Mouse (Mus musculus) MEL (cell line): ENCODE measurements around the gene Reln. TPM values are rescaled to one million over a fixed set of nuclear protein-coding genes. Genes with fewer than 3 reads are reported as not detected.

Experiments
- DNase-seq: peaks from one replicate; pipeline ENCODE4 v3.0.0; 2011; ENCODE audit warnings: low read depth, low spot score
- H3K27ac ChIP-seq: 2 replicates; pipeline ENCODE4 v1.5.1; 2012; ENCODE audit warnings: low read depth, mild to moderate bottlenecking, control low read depth, low read length, moderate library complexity; ENCODE audit not compliant: control insufficient read depth
- H3K27me3 ChIP-seq, 2 experiments: fragments of 150-350 bp in 1 of 2; sonication (generic) in 1 of 2; 2 replicates each; pipeline ENCODE4 v1.6.1; 2012; ENCODE audit warnings: low read length in 2 of 2, mild to moderate bottlenecking in 2 of 2, improper control_type of control experiment in 1 of 2, moderate library complexity in 1 of 2; ENCODE audit not compliant: insufficient read depth in 2 of 2, control insufficient read depth in 1 of 2
- H3K36me3 ChIP-seq, 2 experiments: 2 replicates each; pipeline ENCODE4 v1.6.1; 2012 to 2014; ENCODE audit warnings: low read length in 2 of 2, improper control_type of control experiment in 1 of 2, inconsistent platforms in 1 of 2, mild to moderate bottlenecking in 1 of 2; ENCODE audit not compliant: insufficient read depth in 2 of 2, control insufficient read depth in 1 of 2
- H3K4me1 ChIP-seq, 2 experiments: fragments of 150-350 bp in 1 of 2; sonication (generic) in 1 of 2; 2 replicates each; pipeline ENCODE4 v1.6.1; 2012; ENCODE audit warnings: low read length in 2 of 2, improper control_type of control experiment in 1 of 2, mild to moderate bottlenecking in 1 of 2; ENCODE audit not compliant: insufficient read depth in 2 of 2, control insufficient read depth in 1 of 2
- H3K4me3 ChIP-seq, 2 experiments: fragments of 150-350 bp in 1 of 2; sonication (generic) in 1 of 2; 2 replicates each; pipeline ENCODE4 v1.5.1; 2012; ENCODE audit warnings: low read depth in 2 of 2, low read length in 2 of 2, mild to moderate bottlenecking in 2 of 2, moderate library complexity in 2 of 2, control low read depth in 1 of 2, improper control_type of control experiment in 1 of 2; ENCODE audit not compliant: control insufficient read depth in 1 of 2, insufficient read depth in 1 of 2
- H3K79me2 ChIP-seq: 2 replicates; pipeline ENCODE4 v1.6.1; 2012; ENCODE audit warnings: mild to moderate bottlenecking, low read length, moderate library complexity; ENCODE audit not compliant: control insufficient read depth, poor library complexity, insufficient read depth
- H3K9ac ChIP-seq: 2 replicates; pipeline ENCODE4 v1.6.1; 2012; ENCODE audit warnings: low read depth, mild to moderate bottlenecking, control low read depth, low read length, moderate library complexity; ENCODE audit not compliant: control insufficient read depth, poor library complexity, severe bottlenecking
- H3K9me3 ChIP-seq: fragments of 150-350 bp; sonication (generic); replicated peaks from 2 replicates; pipeline ENCODE4 v1.6.1; 2012; ENCODE audit warnings: mild to moderate bottlenecking, low read length, improper control_type of control experiment, moderate library complexity; ENCODE audit not compliant: insufficient read depth
- ELF1 ChIP-seq: IDR thresholded peaks from 2 replicates; pipeline ENCODE4 v1.6.1; 2014; ENCODE audit warnings: low read depth, mild to moderate bottlenecking, inconsistent platforms, low read length, improper control_type of control experiment, moderate library complexity
- EP300 ChIP-seq, 2 experiments: IDR thresholded peaks; 2 replicates each; pipeline ENCODE4 v1.6.1; 2011; ENCODE audit warnings: improper control_type of control experiment in 2 of 2, low read length in 2 of 2, low read depth in 1 of 2, mild to moderate bottlenecking in 1 of 2
- ETS1 ChIP-seq: IDR thresholded peaks from 2 replicates; pipeline ENCODE4 v1.6.1; 2012; ENCODE audit warnings: low read depth, mild to moderate bottlenecking, inconsistent platforms, low read length, improper control_type of control experiment, moderate library complexity
- JUND ChIP-seq: IDR thresholded peaks from 2 replicates; pipeline ENCODE4 v1.6.1; 2011; ENCODE audit warnings: low read depth, mild to moderate bottlenecking, improper control_type of control experiment, low read length
- MAFK ChIP-seq: IDR thresholded peaks from 2 replicates; pipeline ENCODE4 v1.6.1; 2011; ENCODE audit warnings: low read depth, mild to moderate bottlenecking, low read length, improper control_type of control experiment, borderline replicate concordance
- MAX ChIP-seq: IDR thresholded peaks from 2 replicates; pipeline ENCODE4 v1.6.1; 2011; ENCODE audit warnings: low read length, improper control_type of control experiment
- MAZ ChIP-seq: IDR thresholded peaks from 2 replicates; pipeline ENCODE4 v1.6.1; 2012; ENCODE audit warnings: low read depth, mild to moderate bottlenecking, inconsistent platforms, low read length, improper control_type of control experiment
- MEF2A ChIP-seq: IDR thresholded peaks from 2 replicates; pipeline ENCODE4 v1.6.1; 2014; ENCODE audit warnings: low read depth, mild to moderate bottlenecking, inconsistent platforms, low read length, improper control_type of control experiment; ENCODE audit not compliant: poor library complexity, insufficient replicate concordance, severe bottlenecking; ENCODE audit errors: extremely low read depth
- MXI1 ChIP-seq: IDR thresholded peaks from 2 replicates; pipeline ENCODE4 v1.6.1; 2011; ENCODE audit warnings: mild to moderate bottlenecking, low read depth, low read length, improper control_type of control experiment
- MYB ChIP-seq: IDR thresholded peaks from 2 replicates; pipeline ENCODE4 v1.6.1; 2011; ENCODE audit warnings: mild to moderate bottlenecking, low read depth, low read length, improper control_type of control experiment
- MYC ChIP-seq: IDR thresholded peaks from 2 replicates; pipeline ENCODE4 v1.6.1; 2011; ENCODE audit warnings: low read depth, mild to moderate bottlenecking, low read length, improper control_type of control experiment, moderate library complexity
- NELFE ChIP-seq: IDR thresholded peaks from 2 replicates; pipeline ENCODE4 v1.6.1; 2011; ENCODE audit warnings: low read depth, low read length, improper control_type of control experiment
- NRF1 ChIP-seq: IDR thresholded peaks from 2 replicates; pipeline ENCODE4 v1.6.1; 2014; ENCODE audit warnings: low read depth, mild to moderate bottlenecking, inconsistent platforms, low read length, improper control_type of control experiment, moderate library complexity; ENCODE audit not compliant: poor library complexity, insufficient read depth, severe bottlenecking
- POLR2AphosphoS5 ChIP-seq: IDR thresholded peaks from 2 replicates; pipeline ENCODE4 v1.6.1; 2012; ENCODE audit warnings: low read depth, borderline replicate concordance, mild to moderate bottlenecking, inconsistent platforms, low read length, moderate library complexity, mixed read lengths
- RAD21 ChIP-seq: IDR thresholded peaks from 2 replicates; pipeline ENCODE4 v1.6.1; 2011; ENCODE audit warnings: mild to moderate bottlenecking, low read depth, low read length, improper control_type of control experiment
- RCOR1 ChIP-seq: IDR thresholded peaks from 2 replicates; pipeline ENCODE4 v1.6.1; 2012; ENCODE audit warnings: low read depth, mild to moderate bottlenecking, inconsistent platforms, low read length, improper control_type of control experiment
- SIN3A ChIP-seq: IDR thresholded peaks from 2 replicates; pipeline ENCODE4 v1.6.1; 2012; ENCODE audit warnings: low read length, improper control_type of control experiment, inconsistent platforms
- SMC3 ChIP-seq: IDR thresholded peaks from 2 replicates; pipeline ENCODE4 v1.6.1; 2011; ENCODE audit warnings: low read depth, low read length, improper control_type of control experiment
- TAL1 ChIP-seq: IDR thresholded peaks from 2 replicates; pipeline ENCODE4 v1.6.1; 2012; ENCODE audit warnings: mild to moderate bottlenecking, inconsistent platforms, low read length, moderate library complexity, mixed read lengths
- TBP ChIP-seq: IDR thresholded peaks from 2 replicates; pipeline ENCODE4 v1.8.0; 2011; ENCODE audit warnings: low read depth, low read length, improper control_type of control experiment
- TCF12 ChIP-seq: IDR thresholded peaks from 2 replicates; pipeline ENCODE4 v1.6.1; 2014; ENCODE audit warnings: low read depth, mild to moderate bottlenecking, inconsistent platforms, low read length, improper control_type of control experiment, moderate library complexity
- UBTF ChIP-seq: IDR thresholded peaks from 2 replicates; pipeline ENCODE4 v1.6.1; 2012; ENCODE audit warnings: low read depth, mild to moderate bottlenecking, inconsistent platforms, low read length, improper control_type of control experiment, moderate library complexity, borderline replicate concordance; ENCODE audit not compliant: insufficient read depth
- USF1 ChIP-seq: IDR thresholded peaks from 2 replicates; pipeline ENCODE4 v1.6.1; 2014; ENCODE audit warnings: low read depth, mild to moderate bottlenecking, inconsistent platforms, low read length, improper control_type of control experiment, moderate library complexity
- USF2 ChIP-seq, 2 experiments: IDR thresholded peaks; 2 replicates each; pipeline ENCODE4 v1.6.1; 2011 to 2012; ENCODE audit warnings: improper control_type of control experiment in 2 of 2, low read length in 2 of 2, borderline replicate concordance in 1 of 2, inconsistent platforms in 1 of 2, low read depth in 1 of 2, mild to moderate bottlenecking in 1 of 2; ENCODE audit not compliant: insufficient read depth in 1 of 2
- ZMIZ1 ChIP-seq: IDR thresholded peaks from 2 replicates; pipeline ENCODE4 v1.6.1; 2012; ENCODE audit warnings: low read depth, mild to moderate bottlenecking, inconsistent platforms, low read length, improper control_type of control experiment, moderate library complexity
- ZNF384 ChIP-seq: IDR thresholded peaks from 2 replicates; pipeline ENCODE4 v1.6.1; 2012; ENCODE audit warnings: low read depth, mild to moderate bottlenecking, inconsistent platforms, low read length, improper control_type of control experiment
- polyA plus RNA-seq, 2 experiments: library from polyadenylated mRNA; stranded (reverse) in 1 of 2; unstranded in 1 of 2; fragments of >175 nt in 1 of 2; fragments of >200 nt in 1 of 2; gene quantifications; 2 replicates each; pipeline versions ENCODE4 v1.2.1 to v1.2.4; 2012; ENCODE audit warnings: low replicate concordance in 2 of 2, low read depth in 1 of 2; ENCODE audit not compliant: insufficient read length in 2 of 2, insufficient read depth in 1 of 2, missing spikeins in 1 of 2
- total RNA-seq: library from RNA; depleted of rRNA; stranded (reverse); fragments of 300-350 nt; gene quantifications from 2 replicates; pipeline ENCODE4 v1.2.3, GENCODE M21; 2012

The Reln gene
- total and polyA plus RNA-seq, 3 experiments: not detected

DNA sequence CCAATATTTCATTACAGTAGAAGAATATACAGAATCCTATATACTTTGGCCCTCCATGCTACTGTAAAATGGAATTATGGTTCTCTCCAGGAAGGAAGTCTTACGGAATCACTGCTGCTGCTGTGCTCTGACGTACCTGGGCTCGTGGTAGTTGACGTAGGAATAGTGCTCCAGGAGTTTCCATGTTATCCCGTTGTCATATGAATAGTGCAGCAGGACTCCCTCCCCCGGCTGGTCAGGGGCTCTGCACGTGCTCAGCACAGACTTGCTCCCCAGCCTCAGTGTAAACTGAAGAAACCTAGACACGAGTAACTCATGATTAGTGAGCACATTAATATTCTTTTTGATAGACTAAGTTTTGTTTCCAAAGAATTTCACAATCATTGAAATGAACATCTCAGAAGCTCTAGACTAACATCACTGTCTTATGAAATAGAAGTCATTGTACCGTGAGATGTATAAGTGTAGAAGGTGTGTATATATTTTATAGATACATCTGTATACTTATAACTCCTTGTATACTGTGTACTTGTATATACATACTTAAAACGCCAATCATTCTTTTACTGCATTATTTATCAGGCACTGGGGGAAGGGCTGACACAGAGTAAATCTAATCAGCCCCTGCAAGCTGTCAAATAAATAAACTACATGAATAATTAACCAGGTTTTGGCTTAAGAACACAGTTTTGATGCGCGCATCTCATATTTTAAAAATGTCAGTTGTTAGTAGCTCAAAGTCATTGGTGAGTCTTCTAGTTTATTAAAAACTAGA lies 304.9 kb downstream of the Reln start:
- Histone ChIP-seq H3K9me3 (no peaks in the 10 kb centered on the region), H3K9ac (no peak overlapping the region), H3K27ac (no peak overlapping the region), H3K4me3 (no peak overlapping the region), H3K79me2 (no peaks in the 10 kb centered on the region), H3K27me3 (no peaks in the 10 kb centered on the region), H3K4me1 (no peaks in the 10 kb centered on the region), H3K36me3 (no peaks in the 10 kb centered on the region)
- TF ChIP-seq RAD21 (no peak), MYB (no peak), ETS1 (no peak), MEF2A (no peak), RCOR1 (no peak), NRF1 (no peak), TBP (no peak), MAX (no peak), MXI1 (no peak), ELF1 (no peak), UBTF (no peak), MAZ (no peak), SIN3A (no peak), TCF12 (no peak), NELFE (no peak), MAFK (no peak), USF2 (IDR thresholded peaks at IDR 0.05; ENCODE audit: borderline replicate concordance in 1 of 2, insufficient read depth in 1 of 2, low read depth in 1 of 2, low read length in 2 of 2) (no peak), MYC (no peak), EP300 (IDR thresholded peaks at IDR 0.05; ENCODE audit: low read depth in 1 of 2, low read length in 2 of 2) (no peak)
- no peak for DNase-seq

DNA sequence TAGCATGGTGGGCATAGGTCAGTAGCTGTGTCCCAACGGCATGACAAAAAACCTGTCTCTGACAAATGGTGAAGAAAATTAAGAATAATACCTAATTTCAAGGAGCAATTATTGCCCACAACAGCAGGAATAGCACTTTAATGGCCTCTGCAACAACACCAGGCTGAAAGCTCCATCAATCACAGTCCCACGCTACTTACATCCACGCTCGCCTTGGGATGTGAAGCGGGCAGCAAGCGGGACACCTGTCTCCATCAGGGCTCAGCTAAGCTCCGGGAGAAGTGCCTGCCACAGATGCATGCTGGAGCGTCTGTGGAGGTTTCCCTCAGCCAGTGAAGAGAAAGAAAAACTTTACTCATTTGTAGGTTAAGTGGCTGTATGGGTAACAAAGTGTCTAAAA lies 309.3 kb downstream of the Reln start:
- DNase-seq: no peak
- H3K36me3 ChIP-seq: no peaks in the 10 kb centered on the region
- TF ChIP-seq TCF12 (no peak), USF2 (IDR thresholded peaks at IDR 0.05; ENCODE audit: borderline replicate concordance in 1 of 2, insufficient read depth in 1 of 2, low read depth in 1 of 2, low read length in 2 of 2) (no peak), POLR2AphosphoS5 (no peak), SIN3A (no peak), ZMIZ1 (no peak), MXI1 (no peak), TAL1 (no peak), USF1 (no peak), JUND (no peak), RAD21 (no peak), ZNF384 (no peak), SMC3 (no peak)
- no peak overlapping the region for H3K4me3 ChIP-seq
- no peaks in the 10 kb centered on the region for H3K79me2 ChIP-seq
- no peak overlapping the region for H3K9ac ChIP-seq
- no peaks in the 10 kb centered on the region for H3K9me3 ChIP-seq
- no peaks in the 10 kb centered on the region for H3K4me1 ChIP-seq
- no peak overlapping the region for H3K27ac ChIP-seq
- peaks cover 0 to 1% of the 10 kb centered on the region in 2 experiments; a peak in 1 of 4 replicates for H3K27me3 ChIP-seq
